Mouse (Mus musculus) forebrain, postnatal 0 days (tissue): ENCODE data around the gene Ikzf1. TPM values are rescaled to one million over a fixed set of nuclear protein-coding genes. Genes with fewer than 3 reads are reported as not detected.

Experiments used
- ATAC-seq: fragments of 200-750 bp; cut with Nextera tagmentation; 2 replicates; pipeline ENCODE4 v1.8.0; 2017; ENCODE audit warnings: mild to moderate bottlenecking, moderate library complexity
- DNase-seq: peaks from one replicate; pipeline ENCODE4 v3.0.0-alpha.2; 2015
- H3K27ac ChIP-seq: fragments of 300-500 bp; sonication (generic); 2 replicates; pipeline ENCODE4 v1.5.1; 2014; ENCODE audit warnings: low read depth, mild to moderate bottlenecking, antibody characterized with exemption, low read length, moderate library complexity, mixed read lengths
- H3K27me3 ChIP-seq: fragments of 300-500 bp; sonication (generic); 2 replicates; pipeline ENCODE4 v1.6.1; 2014; ENCODE audit warnings: mild to moderate bottlenecking, low read length, mixed read lengths; ENCODE audit not compliant: insufficient read depth
- H3K36me3 ChIP-seq: fragments of 300-500 bp; sonication (generic); 2 replicates; pipeline ENCODE4 v1.6.1; 2014; ENCODE audit warnings: mild to moderate bottlenecking, moderate library complexity; ENCODE audit not compliant: insufficient read depth
- H3K4me1 ChIP-seq: fragments of 300-500 bp; sonication (generic); 2 replicates; pipeline ENCODE4 v1.6.1; 2014; ENCODE audit warnings: antibody characterized with exemption; ENCODE audit not compliant: insufficient read depth
- H3K4me2 ChIP-seq: fragments of 300-500 bp; sonication (generic); 2 replicates; pipeline ENCODE4 v1.6.1; 2014; ENCODE audit warnings: low read depth, mild to moderate bottlenecking, moderate library complexity
- H3K4me3 ChIP-seq: fragments of 300-500 bp; sonication (generic); 2 replicates; pipeline ENCODE4 v1.5.1; 2014; ENCODE audit warnings: low read depth, low read length, mixed read lengths
- H3K9ac ChIP-seq: fragments of 300-500 bp; sonication (generic); 2 replicates; pipeline ENCODE4 v1.6.1; 2014; ENCODE audit warnings: mild to moderate bottlenecking
- H3K9me3 ChIP-seq: fragments of 300-500 bp; sonication (generic); 2 replicates; pipeline ENCODE4 v1.6.1; 2016; ENCODE audit warnings: low read length
- CTCF ChIP-seq: sonication (generic); IDR thresholded peaks from 2 replicates; pipeline ENCODE4 v1.5.1; 2016; ENCODE audit warnings: antibody characterized with exemption, control low read depth, low read depth
- WGBS: fragments of 180-500 bp; shearing (Covaris S2); extraction: QIAGEN DNeasy Blood & Tissue Kit; methylation state at CpG from one replicate; pipeline ENCODE4 v1.1.7; 2014; 5-methylcytosine and 5-hydroxymethylcytosine counted together
- polyA plus RNA-seq: library from polyadenylated mRNA; unstranded; fragments of >200 nt; fragmentation: Nextera tagmentation; extraction: Ambion mirVana; gene quantifications from 2 replicates; pipeline ENCODE4 v1.2.1, GENCODE M21; 2015
- total RNA-seq: library from RNA; depleted of rRNA; stranded (reverse); fragments of >200 nt; gene quantifications from 2 replicates; pipeline ENCODE4 v1.2.3, GENCODE M21; 2014

The Ikzf1 gene
- total and polyA plus RNA-seq, 2 experiments from 2014 or later = 1.8 to 4.9 TPM

- H3K36me3 ChIP-seq = no peaks in the 10 kb centered on the region
- 100% methylated on average over 1 of the region's 1 CpGs for WGBS
- H3K9ac ChIP-seq = no peak overlapping the region
- no peak for ATAC-seq
- no peaks in the 10 kb centered on the region for H3K4me1 ChIP-seq
- H3K27ac ChIP-seq = no peak overlapping the region
- no peak for DNase-seq
- no peak overlapping the region for H3K4me2 ChIP-seq
- no peaks in the 10 kb centered on the region for H3K27me3 ChIP-seq
- TF ChIP-seq CTCF = no peak
- no peak overlapping the region for H3K4me3 ChIP-seq
- no peaks in the 10 kb centered on the region for H3K9me3 ChIP-seq
Measured at GRCm38 (mm10) chr11:11731727-11732126, 46.9 kb downstream of the Ikzf1 start.

GRCm38 (mm10) chr11:11732972-11733770 is 48.4 kb downstream of the Ikzf1 start:
- Histone ChIP-seq H3K27ac (no peak overlapping the region), H3K4me2 (no peak overlapping the region), H3K27me3 (no peaks in the 10 kb centered on the region), H3K9ac (no peak overlapping the region), H3K4me1 (no peaks in the 10 kb centered on the region), H3K36me3 (no peaks in the 10 kb centered on the region), H3K4me3 (no peak overlapping the region), H3K9me3 (no peaks in the 10 kb centered on the region)
- no peak for ATAC-seq
- TF ChIP-seq CTCF = no peak
- DNase-seq = no peak
- WGBS = 78% methylated on average over 8 of the region's 8 CpGs

- H3K9ac ChIP-seq = no peak overlapping the region
- H3K27me3 ChIP-seq = no peaks in the 10 kb centered on the region
- H3K4me1 ChIP-seq = no peaks in the 10 kb centered on the region
- H3K36me3 ChIP-seq = no peaks in the 10 kb centered on the region
- H3K4me3 ChIP-seq = no peak overlapping the region
- H3K4me2 ChIP-seq = no peak overlapping the region
- DNase-seq = no peak
- WGBS = 88% methylated on average over 6 of the region's 6 CpGs
- ATAC-seq = no peak
- H3K27ac ChIP-seq = no peak overlapping the region
- H3K9me3 ChIP-seq = no peaks in the 10 kb centered on the region
- no peak for TF ChIP-seq CTCF
Measured at GRCm38 (mm10) chr11:11735155-11735554, 50.4 kb downstream of the Ikzf1 start.

DNA sequence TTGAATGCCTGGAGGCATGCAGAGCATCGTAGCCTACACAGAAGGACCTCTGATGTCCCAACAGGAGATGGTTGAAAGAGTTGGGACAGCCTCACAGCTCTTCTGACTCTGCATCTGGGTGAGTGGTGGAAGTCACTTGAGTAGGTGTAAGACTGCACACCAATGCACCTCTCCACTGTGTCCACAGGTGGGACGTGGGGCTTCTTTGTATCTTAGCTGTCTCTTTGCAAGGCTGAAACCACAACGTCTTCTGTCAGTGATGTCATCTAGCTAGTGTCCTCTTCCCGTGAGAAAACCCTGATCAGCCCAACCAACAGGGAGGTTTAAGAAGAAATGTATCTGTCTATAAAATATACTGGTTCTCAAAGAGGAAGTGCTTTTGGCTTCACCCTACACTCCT is 52.1 kb downstream of the Ikzf1 start:
- Histone ChIP-seq H3K4me3 (no peak overlapping the region), H3K9ac (no peak overlapping the region), H3K27ac (no peak overlapping the region), H3K4me1 (no peaks in the 10 kb centered on the region), H3K9me3 (no peaks in the 10 kb centered on the region), H3K4me2 (no peak overlapping the region), H3K27me3 (no peaks in the 10 kb centered on the region), H3K36me3 (no peaks in the 10 kb centered on the region)
- no peak for TF ChIP-seq CTCF
- ATAC-seq (no peak), DNase-seq (no peak)
- WGBS = 97% methylated on average over 4 of the region's 4 CpGs

DNA sequence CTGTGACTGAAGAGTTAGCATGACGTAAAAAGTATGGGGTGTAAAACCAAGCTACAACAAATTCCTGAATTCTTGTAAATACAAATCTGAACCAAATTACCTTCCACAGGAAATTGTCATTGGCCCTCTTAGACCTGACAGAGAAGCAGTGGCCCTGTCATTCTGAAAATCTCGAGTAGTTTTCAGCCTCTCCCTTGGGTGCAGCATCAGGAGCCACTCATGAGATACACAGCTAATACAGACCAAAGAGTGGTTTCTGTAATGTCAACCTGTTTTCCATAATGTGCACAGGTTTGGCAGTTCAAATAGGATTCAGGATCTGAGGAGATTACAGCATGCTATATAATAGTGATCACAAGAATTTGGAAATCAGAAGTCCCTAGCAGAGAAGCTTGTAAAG is 52.8 kb downstream of the Ikzf1 start:
- no peaks in the 10 kb centered on the region for H3K4me1 ChIP-seq
- ATAC-seq (no peak), DNase-seq (no peak)
- no peak overlapping the region for H3K4me3 ChIP-seq
- no peak for TF ChIP-seq CTCF
- no peaks in the 10 kb centered on the region for H3K36me3 ChIP-seq
- H3K9me3 ChIP-seq = no peaks in the 10 kb centered on the region
- H3K4me2 ChIP-seq = no peak overlapping the region
- WGBS = 63% methylated on average over 2 of the region's 2 CpGs
- H3K27me3 ChIP-seq = no peaks in the 10 kb centered on the region
- H3K9ac ChIP-seq = no peak overlapping the region
- no peak overlapping the region for H3K27ac ChIP-seq

DNA sequence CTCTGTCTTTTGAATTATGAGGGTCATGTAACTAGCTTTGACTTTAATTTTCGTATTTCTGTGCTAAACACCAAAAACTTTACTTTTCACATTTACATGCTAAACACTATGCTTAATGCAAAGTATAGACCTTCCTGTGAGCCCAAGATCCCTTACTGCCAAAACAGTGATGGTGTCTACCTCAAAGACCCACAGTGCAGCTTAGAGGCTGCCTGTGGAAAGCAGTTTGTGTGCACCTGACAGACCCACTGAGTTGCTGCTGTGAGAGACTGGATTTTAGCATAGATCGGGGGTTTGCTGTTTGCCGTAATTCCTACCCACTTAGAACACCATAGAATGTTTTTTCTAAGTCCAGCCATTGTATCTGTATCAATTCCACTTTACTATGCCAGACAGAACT is 54.3 kb downstream of the Ikzf1 start:
- DNase-seq (no peak), ATAC-seq (no peak)
- Histone ChIP-seq H3K9me3 (no peaks in the 10 kb centered on the region), H3K27ac (no peak overlapping the region), H3K4me1 (no peaks in the 10 kb centered on the region), H3K4me3 (no peak overlapping the region), H3K36me3 (no peaks in the 10 kb centered on the region), H3K9ac (no peak overlapping the region), H3K4me2 (no peak overlapping the region), H3K27me3 (no peaks in the 10 kb centered on the region)
- TF ChIP-seq CTCF = no peak
- WGBS = 92% methylated on average over 3 of the region's 3 CpGs

DNA sequence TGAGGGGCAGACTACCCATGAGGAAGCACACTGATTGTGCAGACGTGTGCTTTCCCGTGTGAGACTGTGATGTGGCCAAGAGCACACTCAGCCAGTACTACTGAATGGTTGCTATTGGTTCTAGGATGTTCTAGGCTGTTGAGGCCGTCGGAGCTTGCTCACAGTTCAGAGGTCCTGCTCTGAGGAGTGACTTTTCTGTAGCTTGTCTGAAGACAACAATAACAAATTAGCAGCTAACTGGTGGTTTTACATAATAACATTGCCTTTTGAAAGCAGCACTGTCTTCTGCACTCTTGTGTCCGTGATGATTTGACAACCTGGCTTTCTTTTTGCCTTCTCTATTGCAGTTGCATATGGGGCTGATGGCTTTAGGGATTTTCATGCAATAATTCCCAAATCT is 55.8 kb downstream of the Ikzf1 start:
- Histone ChIP-seq H3K9ac (no peak overlapping the region), H3K9me3 (no peaks in the 10 kb centered on the region), H3K4me1 (no peaks in the 10 kb centered on the region), H3K36me3 (no peaks in the 10 kb centered on the region), H3K4me3 (no peak overlapping the region), H3K27ac (no peak overlapping the region), H3K4me2 (no peak overlapping the region), H3K27me3 (no peaks in the 10 kb centered on the region)
- no peak for DNase-seq
- WGBS = 82% methylated on average over 5 of the region's 5 CpGs
- ATAC-seq = no peak
- no peak for TF ChIP-seq CTCF
